Mouse (Mus musculus): Measurements from ENCODE around the gene Rps6kl1. TPM values are rescaled to one million over a fixed set of nuclear protein-coding genes. Genes with fewer than 3 reads are reported as not detected.
A peak's percentile ranks its signal among the peaks of the same experiment; 100 is the strongest.

The Rps6kl1 gene
- polyA plus RNA-seq, 1 experiment from 2014 or later, result 8.6 TPM

DNA sequence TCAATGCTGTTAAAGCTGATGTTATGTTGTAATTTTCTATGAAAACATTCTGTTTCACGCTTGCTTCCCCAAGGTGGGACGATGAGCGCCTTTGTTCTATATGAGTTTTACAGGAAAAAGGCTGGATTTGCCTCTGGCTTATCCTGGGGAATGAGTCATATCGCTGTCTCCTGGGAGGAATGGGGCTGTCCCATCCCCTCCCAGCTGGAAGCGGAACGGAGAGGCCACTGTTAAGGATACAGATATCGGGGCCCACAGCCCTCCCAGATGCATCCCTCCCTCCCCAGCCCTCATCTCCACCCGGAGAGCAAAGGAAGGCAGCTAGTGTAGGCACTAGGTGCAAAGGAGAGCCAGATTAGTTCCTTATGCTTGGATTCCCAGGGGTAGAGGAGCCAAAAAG, 34.7 kb upstream of the Rps6kl1 start:
- Histone ChIP-seq H3K36me3 (ENCODE audit: poor library complexity, severe bottlenecking) (no peaks in the 10 kb centered on the region), H3K27ac (no peak overlapping the region), H3K27me3 (0 out of 2 replicates have a peak, but pooled peaks cover 4% of the 10 kb centered on the region), H3K4me1 (peaks cover 20% of the 10 kb centered on the region), H3K4me2 (no peak overlapping the region), H3K9ac (no peak overlapping the region), H3K9me3 (replicated peaks) (no peaks in the 10 kb centered on the region), H3K4me3 (no peak overlapping the region)
- WGBS, result 72% methylated on average over 7 of the region's 8 CpGs
- ATAC-seq, result no peak

DNA sequence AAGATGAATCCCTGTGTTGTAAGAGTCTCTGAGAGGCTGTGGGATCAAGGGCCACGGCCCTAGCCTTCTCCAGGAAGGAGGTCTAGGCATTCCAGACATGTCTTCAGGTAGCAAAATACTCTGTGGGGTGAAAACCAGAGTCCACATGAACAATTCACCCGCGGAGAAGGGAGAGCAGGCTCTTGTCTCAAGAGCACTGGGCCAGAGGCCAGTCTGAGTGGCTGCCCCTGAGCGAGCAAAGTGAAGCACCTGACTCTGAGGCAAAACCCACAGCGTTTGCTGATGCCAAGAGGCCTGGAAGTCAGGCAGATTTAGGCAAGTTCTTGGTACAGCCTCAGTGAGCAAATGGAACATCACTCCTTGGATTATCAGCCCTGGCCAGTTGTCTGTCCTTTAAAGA, 33.1 kb upstream of the Rps6kl1 start:
- no peak for ATAC-seq
- Histone ChIP-seq H3K36me3 (ENCODE audit: poor library complexity, severe bottlenecking) (no peaks in the 10 kb centered on the region), H3K27ac (no peak overlapping the region), H3K4me3 (no peak overlapping the region), H3K27me3 (0 out of 2 replicates have a peak, but pooled peaks cover 12% of the 10 kb centered on the region), H3K4me2 (no peak overlapping the region), H3K9ac (no peak overlapping the region), H3K4me1 (peaks cover 21% of the 10 kb centered on the region), H3K9me3 (replicated peaks) (no peaks in the 10 kb centered on the region)
- 69% methylated on average over 5 of the region's 5 CpGs for WGBS

DNA sequence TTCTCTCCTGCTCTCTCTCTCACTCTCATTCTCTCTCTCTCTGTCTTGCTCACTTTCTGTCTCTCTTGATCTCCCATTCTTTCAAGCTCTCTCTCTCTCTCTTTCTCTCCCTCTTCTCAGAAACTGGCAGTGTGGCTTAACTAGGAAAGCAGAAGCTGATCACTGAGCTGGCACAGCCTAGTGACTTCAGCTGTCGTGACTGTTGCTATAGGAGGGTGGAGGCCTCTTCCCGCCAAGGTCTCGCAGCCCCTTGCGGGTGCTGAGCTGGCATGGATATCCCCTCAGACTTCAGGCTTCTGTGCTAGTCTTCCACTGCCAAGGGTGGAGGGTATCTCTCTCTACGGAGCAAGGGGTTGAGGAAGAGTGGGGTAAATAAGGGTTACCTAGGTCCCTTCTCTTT, 31.8 kb upstream of the Rps6kl1 start:
- Histone ChIP-seq H3K36me3 (ENCODE audit: poor library complexity, severe bottlenecking) (no peaks in the 10 kb centered on the region), H3K4me3 (no peak overlapping the region), H3K9me3 (replicated peaks) (no peaks in the 10 kb centered on the region), H3K9ac (no peak overlapping the region), H3K27me3 (peaks cover 17% of the 10 kb centered on the region; the same call in 1 of the 2 replicates), H3K27ac (no peak overlapping the region), H3K4me1 (peaks cover 21% of the 10 kb centered on the region), H3K4me2 (no peak overlapping the region)
- no peak for ATAC-seq
- WGBS, result 68% methylated on average over 5 of the region's 5 CpGs

DNA sequence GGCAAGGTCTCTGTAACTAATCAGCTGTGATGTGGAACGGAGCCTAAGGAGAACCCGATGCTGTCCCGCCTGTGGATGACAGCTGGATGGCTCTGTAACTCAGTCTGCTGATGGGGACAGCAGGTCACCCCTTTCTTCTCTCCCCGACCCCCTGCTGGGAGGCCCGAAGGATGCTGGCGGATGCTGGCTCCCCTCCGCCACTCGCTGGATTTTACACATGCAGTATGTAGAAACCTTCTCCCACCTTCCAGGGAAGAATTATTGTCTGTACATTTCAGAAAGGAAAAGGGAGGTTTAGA, 31.2 kb upstream of the Rps6kl1 start:
- peak overlapping the region; percentile 30 for H3K4me2 ChIP-seq
- H3K4me1 ChIP-seq, result peaks cover 27% of the 10 kb centered on the region
- H3K9ac ChIP-seq, result 0 out of 2 replicates have a peak overlapping the region, but pooled peaks have one; percentile 16

DNA sequence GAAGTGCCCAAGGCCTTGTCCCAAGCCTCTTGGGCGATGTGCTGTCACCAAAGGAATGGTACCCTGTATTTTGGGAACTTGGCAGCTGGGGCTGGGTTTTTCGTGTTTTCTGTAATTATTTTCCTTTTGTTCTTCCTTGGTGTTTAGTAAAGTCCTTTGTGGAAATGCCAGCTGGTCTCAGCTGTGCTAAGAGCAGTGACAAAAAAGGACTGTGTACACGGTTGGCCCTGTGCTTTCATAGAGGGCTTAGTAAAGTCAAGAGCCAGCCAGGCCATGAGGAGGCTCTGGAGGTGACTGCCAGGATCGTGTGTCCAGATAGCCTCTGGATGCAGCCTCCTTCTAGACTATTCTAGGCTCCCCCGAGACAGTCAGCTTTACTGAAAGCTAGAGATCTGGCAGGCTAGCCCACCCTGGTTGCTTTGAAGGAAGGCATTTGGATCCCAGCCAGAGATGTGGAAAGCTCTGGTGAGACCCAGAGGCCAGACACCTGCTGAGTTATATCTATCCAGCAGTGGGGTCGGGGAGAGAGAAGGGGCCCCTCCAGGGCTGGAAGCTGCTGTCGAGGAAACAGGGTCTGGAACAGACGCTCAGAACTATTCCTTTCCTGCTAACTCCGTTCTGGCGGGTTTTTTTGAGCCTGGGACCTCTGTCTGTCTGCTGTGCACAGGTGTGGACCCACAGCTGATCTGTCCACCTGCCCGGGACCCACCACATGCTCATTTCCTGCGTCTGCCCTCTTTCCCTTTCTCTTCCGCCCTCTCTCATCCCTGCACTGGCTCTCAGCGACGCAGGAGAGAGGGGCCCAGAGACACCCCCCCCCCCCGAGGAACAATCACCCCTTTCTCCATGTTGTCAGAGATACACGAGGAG, 30.6 kb upstream of the Rps6kl1 start:
- Histone ChIP-seq H3K4me3 (no peak overlapping the region), H3K4me1 (peaks cover 32% of the 10 kb centered on the region), H3K9me3 (replicated peaks) (no peaks in the 10 kb centered on the region), H3K9ac (0 out of 2 replicates have a peak overlapping the region, but pooled peaks have one; percentile 16), H3K27me3 (peaks cover 21% of the 10 kb centered on the region; the same call in 1 of the 2 replicates), H3K27ac (peak overlapping the region; percentile 25; the same call in 1 of the 2 replicates), H3K36me3 (ENCODE audit: poor library complexity, severe bottlenecking) (no peaks in the 10 kb centered on the region), H3K4me2 (peak overlapping the region; percentile 30)
- 18% methylated on average over 17 of the region's 17 CpGs for WGBS
- peak; percentile 60 for ATAC-seq

More for the DNA sequence above, 31.2 kb upstream of the Rps6kl1 start:
- Histone ChIP-seq H3K36me3 (ENCODE audit: poor library complexity, severe bottlenecking) (no peaks in the 10 kb centered on the region), H3K4me3 (no peak overlapping the region), H3K27me3 (peaks cover 21% of the 10 kb centered on the region; the same call in 1 of the 2 replicates), H3K27ac (no peak overlapping the region), H3K9me3 (replicated peaks) (no peaks in the 10 kb centered on the region)
- 8% methylated on average over 8 of the region's 8 CpGs for whole genome bisulfite sequencing
- no peak for ATAC-seq

DNA sequence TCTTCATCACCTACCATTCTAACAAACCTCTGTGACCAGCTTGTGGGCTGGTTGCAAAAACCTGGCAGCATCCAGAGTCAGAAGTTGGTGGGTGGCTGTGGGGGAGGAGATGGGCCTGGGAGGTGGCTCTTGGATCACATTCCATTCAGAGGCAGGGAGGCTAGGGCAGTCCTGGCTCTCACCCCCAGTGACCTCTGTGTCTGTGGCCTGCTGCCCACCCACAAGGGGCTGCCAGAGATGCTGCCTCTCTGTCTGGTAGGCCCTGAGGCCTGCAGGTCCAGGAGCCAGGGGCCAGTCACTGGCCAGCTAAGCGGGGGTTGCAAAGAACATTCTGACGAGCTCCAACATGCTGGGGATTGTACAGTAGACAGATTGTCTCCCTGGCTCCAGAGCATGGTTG, 27.2 kb upstream of the Rps6kl1 start:
- 69% methylated on average over 2 of the region's 2 CpGs for WGBS
- Histone ChIP-seq H3K9ac (no peak overlapping the region), H3K27me3 (peaks cover 21% of the 10 kb centered on the region; the same call in 1 of the 2 replicates), H3K9me3 (replicated peaks) (no peaks in the 10 kb centered on the region), H3K27ac (no peak overlapping the region), H3K4me2 (no peak overlapping the region), H3K4me1 (peaks cover 65% of the 10 kb centered on the region), H3K4me3 (no peak overlapping the region), H3K36me3 (ENCODE audit: poor library complexity, severe bottlenecking) (no peaks in the 10 kb centered on the region)
- no peak for ATAC-seq

DNA sequence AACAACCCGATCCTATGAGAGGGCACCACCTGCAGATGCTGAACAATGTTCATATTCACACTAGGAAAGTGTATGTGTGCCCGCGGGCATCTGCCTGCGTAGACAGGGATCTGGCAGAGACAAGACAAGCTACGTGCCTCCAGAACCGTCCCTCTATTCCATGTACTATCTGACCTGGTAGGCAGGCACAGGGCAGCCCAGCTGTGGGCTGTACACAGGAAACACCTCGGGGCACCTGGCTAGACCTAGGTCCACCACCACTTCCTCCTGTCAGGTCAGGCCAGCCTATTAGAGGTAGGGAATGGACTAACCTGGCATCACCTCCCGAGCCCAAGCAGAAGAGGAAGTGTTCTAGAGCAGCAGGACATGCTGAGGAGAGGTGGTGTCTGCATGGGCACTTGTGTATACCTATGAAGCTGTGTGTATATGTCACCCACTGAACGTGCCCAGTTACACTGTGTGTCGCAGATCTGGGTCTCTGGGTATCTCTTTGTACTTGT, 26.7 kb upstream of the Rps6kl1 start, which contains the start of gene Pgf:
TSS of gene Pgf (minus strand) at position 51 of the 500 bp plus-strand sequence.
- no peak for ATAC-seq
- 81% methylated on average over 10 of the region's 10 CpGs for WGBS
- Histone ChIP-seq H3K9ac (peak within 1 kb of the TSS; percentile 58), H3K27ac (no peak within 1 kb of the TSS), H3K36me3 (ENCODE audit: poor library complexity, severe bottlenecking) (no peaks in the 10 kb centered on the region), H3K9me3 (replicated peaks) (no peaks in the 10 kb centered on the region), H3K4me2 (peak within 1 kb of the TSS; percentile 64), H3K4me3 (peak within 1 kb of the TSS; percentile 33), H3K4me1 (peaks cover 64% of the 10 kb centered on the region), H3K27me3 (peaks cover 21% of the 10 kb centered on the region; the same call in 1 of the 2 replicates)

DNA sequence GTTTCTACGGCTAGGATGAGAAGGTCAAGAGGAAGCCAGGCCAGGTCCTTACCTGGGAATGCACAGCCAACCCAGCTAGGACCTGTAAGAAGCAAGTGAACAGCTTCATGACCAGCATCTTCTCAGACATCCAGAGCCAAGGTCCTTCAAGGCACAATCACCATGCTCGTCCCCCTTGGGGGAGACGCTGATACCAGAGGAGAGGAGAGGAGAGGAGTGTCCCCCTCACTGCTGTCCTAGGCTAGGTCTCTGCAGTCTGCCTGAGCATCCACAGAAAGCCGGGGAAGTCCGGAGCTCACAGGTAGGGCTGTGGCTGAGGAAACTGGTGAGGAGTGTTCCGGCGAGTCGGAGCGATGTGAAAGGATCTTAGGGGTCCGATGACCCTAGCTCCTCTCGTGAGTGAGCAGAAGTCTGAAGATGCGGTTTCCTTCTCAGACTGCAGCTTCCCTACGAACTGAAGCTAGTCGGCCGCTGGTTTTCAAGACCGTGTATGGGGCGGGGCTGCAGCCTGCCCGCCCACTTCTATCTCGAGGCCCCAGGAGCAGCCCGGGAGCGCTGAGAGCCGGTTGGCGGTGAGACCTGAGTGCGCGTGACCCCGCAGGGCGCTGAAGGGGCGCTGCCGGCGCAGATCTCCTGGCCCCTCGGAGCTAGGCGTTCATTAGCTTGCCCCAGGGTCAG, 25.9 kb upstream of the Rps6kl1 start:
- WGBS, result 2% methylated on average over 32 of the region's 32 CpGs
- Histone ChIP-seq H3K4me1 (peaks cover 56% of the 10 kb centered on the region), H3K36me3 (ENCODE audit: poor library complexity, severe bottlenecking) (no peaks in the 10 kb centered on the region), H3K27ac (no peak overlapping the region), H3K9ac (peak overlapping the region; percentile 58), H3K27me3 (peaks cover 17% of the 10 kb centered on the region; the same call in 1 of the 2 replicates), H3K9me3 (replicated peaks) (no peaks in the 10 kb centered on the region), H3K4me3 (peak overlapping the region; percentile 33), H3K4me2 (peak overlapping the region; percentile 64)
- no peak for ATAC-seq

DNA sequence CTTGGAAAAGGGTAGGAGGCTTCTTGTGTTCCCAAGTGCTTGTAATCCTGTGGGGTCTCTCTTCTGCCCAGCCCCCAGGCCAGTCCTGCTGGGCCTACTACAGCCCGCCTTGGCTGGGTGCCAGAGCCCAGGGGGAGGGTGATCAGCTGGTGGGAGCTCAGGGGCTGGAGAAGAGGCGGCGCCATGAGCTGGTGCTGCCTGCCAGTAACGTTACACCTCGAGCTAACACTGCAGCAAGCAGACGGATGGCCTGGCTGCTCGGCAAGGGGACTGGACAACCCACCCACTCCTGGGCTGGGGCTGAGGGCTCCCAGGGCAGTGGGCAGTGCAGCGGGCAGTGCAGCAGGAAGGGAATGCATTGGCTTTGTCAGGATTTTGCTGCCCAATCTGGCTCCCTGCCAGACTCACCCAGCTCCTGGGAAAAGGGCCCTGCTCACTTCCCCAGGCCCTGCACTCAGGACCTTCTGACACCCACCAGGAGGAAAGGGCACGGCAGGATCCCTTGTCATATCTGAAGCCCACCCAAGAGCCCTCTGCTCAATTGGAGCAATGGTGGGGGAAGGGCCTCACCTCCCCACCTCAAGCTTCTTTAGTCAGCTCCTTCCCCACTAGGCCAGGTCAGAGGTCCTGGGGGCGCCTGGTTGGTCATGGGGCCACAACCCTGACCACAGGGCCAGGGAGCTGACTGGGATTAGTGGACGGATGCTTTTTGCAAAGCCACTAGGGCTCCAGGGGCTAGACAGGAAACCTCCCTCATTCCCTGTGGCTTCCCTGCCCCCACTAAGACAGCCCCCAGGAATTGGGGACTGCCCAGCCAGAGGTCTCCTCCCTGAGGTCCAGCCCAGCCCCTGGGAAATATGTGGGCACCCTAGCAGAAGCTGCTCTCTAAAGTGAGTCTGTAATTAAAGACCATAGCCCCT, 25.1 kb upstream of the Rps6kl1 start:
- H3K4me3 ChIP-seq, result peak overlapping the region; percentile 33
- H3K4me1 ChIP-seq, result peaks cover 48% of the 10 kb centered on the region
- WGBS, result 13% methylated on average over 11 of the region's 11 CpGs
- no peaks in the 10 kb centered on the region for H3K36me3 ChIP-seq (ENCODE audit: poor library complexity, severe bottlenecking)
- peak; percentile 90 for ATAC-seq
- H3K9ac ChIP-seq, result peak overlapping the region; percentile 58
- peak overlapping the region; percentile 73 for H3K27ac ChIP-seq
- no peaks in the 10 kb centered on the region for H3K9me3 ChIP-seq (replicated peaks)
- peak overlapping the region; percentile 64 for H3K4me2 ChIP-seq
- H3K27me3 ChIP-seq, result peaks cover 17% of the 10 kb centered on the region; the same call in 1 of the 2 replicates

DNA sequence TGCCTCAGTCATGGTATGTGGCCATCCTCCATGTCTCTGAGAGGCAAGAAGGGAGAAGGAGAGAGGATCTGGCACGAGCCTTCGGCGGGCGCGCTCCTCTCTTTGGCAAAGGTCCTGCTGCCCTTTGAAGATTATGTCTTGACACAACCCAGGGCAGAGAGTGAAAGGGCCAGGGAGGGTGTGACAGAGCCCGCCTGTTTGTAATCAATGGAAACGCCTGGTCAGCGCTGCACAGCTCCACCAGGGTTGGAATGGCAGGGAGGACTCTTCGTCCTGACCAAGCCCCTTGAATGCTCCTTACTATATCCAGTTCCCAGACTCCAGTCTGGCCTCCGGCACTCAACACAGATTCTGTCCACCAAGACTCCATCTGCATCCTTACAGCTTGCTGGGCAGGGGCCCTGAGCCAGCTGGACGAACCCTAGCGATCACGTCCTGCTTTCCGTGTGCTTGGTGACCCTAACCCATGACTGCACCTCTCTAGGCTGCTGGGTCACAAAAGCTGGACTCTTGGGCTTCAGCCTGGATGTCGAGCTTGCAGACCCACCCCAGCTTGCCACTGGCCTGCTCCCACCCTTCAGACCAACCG, 24.1 kb upstream of the Rps6kl1 start:
- H3K9me3 ChIP-seq (replicated peaks), result no peaks in the 10 kb centered on the region
- peaks cover 43% of the 10 kb centered on the region for H3K4me1 ChIP-seq
- no peak for ATAC-seq
- H3K4me2 ChIP-seq, result peak overlapping the region; percentile 64
- H3K9ac ChIP-seq, result peak overlapping the region; percentile 58
- H3K36me3 ChIP-seq (ENCODE audit: poor library complexity, severe bottlenecking), result no peaks in the 10 kb centered on the region
- H3K27ac ChIP-seq, result peak overlapping the region; percentile 73
- 42% methylated on average over 16 of the region's 16 CpGs for WGBS
- peak overlapping the region; percentile 33 for H3K4me3 ChIP-seq
- peaks cover 13% of the 10 kb centered on the region; the same call in 1 of the 2 replicates for H3K27me3 ChIP-seq

DNA sequence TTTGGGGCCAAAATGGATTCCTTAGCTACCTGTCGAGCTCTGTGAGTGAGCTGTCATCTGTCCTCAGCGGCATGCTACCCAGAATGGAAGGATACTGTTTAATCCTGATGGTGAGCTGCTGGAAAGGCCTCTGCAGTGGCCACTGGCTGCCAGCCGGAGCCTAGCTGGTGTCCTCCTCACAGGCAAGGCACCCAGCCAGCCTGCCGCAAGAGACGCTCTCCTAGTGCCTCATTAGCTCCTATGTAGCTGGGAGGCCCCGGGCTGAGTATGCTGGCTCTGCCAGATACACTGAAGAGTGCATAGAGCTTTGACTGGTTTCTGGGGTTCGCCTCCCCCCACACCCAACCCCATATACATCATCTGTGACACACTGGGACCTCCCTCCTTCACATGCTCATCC, 23.0 kb upstream of the Rps6kl1 start:
- no peaks in the 10 kb centered on the region for H3K9me3 ChIP-seq (replicated peaks)
- no peaks in the 10 kb centered on the region for H3K36me3 ChIP-seq (ENCODE audit: poor library complexity, severe bottlenecking)
- H3K27me3 ChIP-seq, result peaks cover 9% of the 10 kb centered on the region; the same call in 1 of the 2 replicates
- peaks cover 53% of the 10 kb centered on the region for H3K4me1 ChIP-seq
- H3K27ac ChIP-seq, result no peak overlapping the region
- no peak for ATAC-seq
- H3K4me3 ChIP-seq, result no peak overlapping the region
- 0 out of 2 replicates have a peak overlapping the region, but pooled peaks have one; percentile 64 for H3K4me2 ChIP-seq
- 58% methylated on average over 7 of the region's 7 CpGs for WGBS
- H3K9ac ChIP-seq, result no peak overlapping the region
